23 mouse cellular contexts compared by ENCODE assay signal in the genomic region with DNA sequence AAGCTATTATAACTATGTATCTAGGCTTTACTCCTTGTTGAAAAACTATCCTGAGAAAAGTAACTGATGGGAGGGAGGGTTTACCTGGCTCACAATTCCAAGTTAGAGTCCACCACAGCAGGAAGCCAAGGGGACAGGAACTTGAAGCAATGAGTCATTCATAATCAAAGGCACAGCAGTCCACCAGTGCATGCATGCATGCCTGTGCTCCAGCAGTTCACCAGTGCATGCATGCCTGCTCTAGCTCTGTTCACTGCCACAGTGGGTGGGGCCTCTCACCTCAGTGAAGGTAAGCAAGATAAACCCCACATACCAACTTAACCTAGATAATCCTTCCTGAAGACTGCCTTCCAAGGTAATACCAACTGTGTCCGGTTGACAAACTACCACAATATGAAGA.
"Had no signal": no experiment of that assay in that cellular context is flagged by ENCODE, and none has a peak within 500 bp of the region (broad histone marks: within the 10 kb centered on the region; RNA-seq: fewer than 3 reads in every experiment).

No protein-coding gene starts in this region.

- H3K9ac ChIP-seq: heart, embryonic 13.5 days; heart, embryonic 15.5 days; hindbrain, embryonic 13.5 days; hindbrain, embryonic 15.5 days; limb, embryonic 13.5 days; limb, embryonic 15.5 days; liver, embryonic 12.5 days; liver, embryonic 14.5 days had no signal

- H3K36me3 ChIP-seq: heart, embryonic 13.5 days; heart, embryonic 15.5 days; hindbrain, embryonic 13.5 days; hindbrain, embryonic 15.5 days; limb, embryonic 15.5 days; liver, embryonic 12.5 days had no signal

- H3K4me1 ChIP-seq: liver, embryonic 12.5 days had no signal

- DNase-seq: gastrocnemius, postnatal 14 days; gastrocnemius, postnatal 36 days; heart, adult 11 months; heart, adult 2 months; heart, postnatal 14 days; heart, postnatal 36 days; kidney, adult 2 months; kidney, adult 9 months; kidney, postnatal 36 days; layer of hippocampus, adult 9-11 months; layer of hippocampus, postnatal 36 days; left cerebral cortex, postnatal 4 days had no signal

- H3K27me3 ChIP-seq: heart, embryonic 13.5 days; heart, embryonic 15.5 days; hindbrain, embryonic 13.5 days; hindbrain, embryonic 15.5 days; limb, embryonic 13.5 days; limb, embryonic 15.5 days; liver, embryonic 12.5 days had no signal

- H3K27ac ChIP-seq: heart, adult 2 months; heart, embryonic 15.5 days; hindbrain, embryonic 13.5 days; hindbrain, embryonic 15.5 days; hindbrain, postnatal 0 days; limb, embryonic 13.5 days; limb, embryonic 15.5 days; liver, embryonic 12.5 days; liver, embryonic 14.5 days had no signal

- H3K4me3 ChIP-seq: heart, adult 2 months; heart, embryonic 13.5 days; heart, embryonic 15.5 days; hindbrain, embryonic 13.5 days; hindbrain, embryonic 15.5 days; limb, embryonic 13.5 days; limb, embryonic 15.5 days; liver, embryonic 12.5 days had no signal

- H3K4me2 ChIP-seq: heart, embryonic 11.5 days; heart, embryonic 13.5 days; heart, embryonic 15.5 days; hindbrain, embryonic 13.5 days; hindbrain, embryonic 15.5 days; limb, embryonic 13.5 days; limb, embryonic 15.5 days; liver, embryonic 12.5 days had no signal

- H3K9me3 ChIP-seq: heart, embryonic 13.5 days; heart, embryonic 15.5 days; hindbrain, embryonic 13.5 days; hindbrain, embryonic 15.5 days; limb, embryonic 13.5 days; limb, embryonic 15.5 days; liver, embryonic 12.5 days had no signal

- ATAC-seq: hindbrain, postnatal 0 days; intestine, embryonic 16.5 days; liver, embryonic 12.5 days had no signal
